Comparison of ENCODE assay signal across 22 mouse cellular contexts in genomic region chr10:13112849-13113248, GRCm38 (mm10). TPM values are rescaled to one million over a fixed set of nuclear protein-coding genes. Genes with fewer than 3 reads are reported as not detected.
DNase-seq lines count a peak whose midpoint lies in the region; ATAC-seq and TF ChIP-seq lines count a peak whose summit lies in the region.
"Had no signal": no experiment of that assay in that cellular context is flagged by ENCODE, and none has a peak within 500 bp of the region (broad histone marks: within the 10 kb centered on the region; RNA-seq: fewer than 3 reads in every experiment).

No protein-coding gene starts in this region.

- no peak overlapping the region for H3K9ac ChIP-seq in heart, postnatal 0 days (replicated peaks; ENCODE audit: low read depth, low read length)
- H3K9ac ChIP-seq in liver, embryonic 11.5 days (ENCODE audit: low read depth, low read length): no peak overlapping the region
- H3K9ac ChIP-seq in liver, postnatal 0 days (replicated peaks): no peak overlapping the region
- H3K9ac ChIP-seq in stomach, embryonic 16.5 days (ENCODE audit: low read length): no peak overlapping the region
- H3K9ac ChIP-seq: hindbrain, embryonic 12.5 days; neural tube, embryonic 12.5 days had no signal

- intact Hi-C loops in heart, postnatal 14 days (cut with DNase I): no loop called here

- no peak for ATAC-seq in heart, postnatal 0 days (ENCODE audit: insufficient read depth, low read depth)
- no peak for ATAC-seq in liver, embryonic 11.5 days (replicated peaks; ENCODE audit: low FRiP score)
- no peak for ATAC-seq in liver, postnatal 0 days
- ATAC-seq in stomach, embryonic 16.5 days (ENCODE audit: insufficient read depth, low FRiP score): no peak
- no peak for ATAC-seq in granulocyte monocyte progenitor cell, adult 5-6 weeks (replicated peaks; ENCODE audit: poor library complexity, severe bottlenecking)
- ATAC-seq: CD4-positive, CD25-positive, alpha-beta regulatory T cell, adult 4 months; forebrain, embryonic 16.5 days; inflammation-experienced regulatory T-cells, adult 6 months; Patski had no signal

- TF ChIP-seq CTCF in heart, postnatal 0 days (IDR thresholded peaks at IDR 0.05; ENCODE audit: low read depth): no peak
- TF ChIP-seq CTCF in liver, postnatal 0 days (IDR thresholded peaks at IDR 0.05; ENCODE audit: low read depth): no peak

- peaks cover 33% of the 10 kb centered on the region for H3K4me1 ChIP-seq in heart, postnatal 0 days (ENCODE audit: control insufficient read depth, insufficient read depth)
- H3K4me1 ChIP-seq in liver, embryonic 11.5 days (replicated peaks; ENCODE audit: control insufficient read depth, insufficient read depth, low read length): peaks cover 2% of the 10 kb centered on the region; the same call in 1 of the 2 replicates
- H3K4me1 ChIP-seq in liver, postnatal 0 days (ENCODE audit: insufficient read depth): no peaks in the 10 kb centered on the region
- peaks cover 32% of the 10 kb centered on the region for H3K4me1 ChIP-seq in stomach, embryonic 16.5 days (ENCODE audit: control insufficient read depth, insufficient read depth, low read length)
- H3K4me1 ChIP-seq: megakaryocyte, embryonic 14.5 days had no signal

- no peak for TF ChIP-seq EP300 in heart, postnatal 0 days (IDR thresholded peaks at IDR 0.05; ENCODE audit: low read depth)
- TF ChIP-seq EP300 in liver, postnatal 0 days (IDR thresholded peaks at IDR 0.05; ENCODE audit: low read depth): no peak

- H3K36me3 ChIP-seq in heart, postnatal 0 days (replicated peaks; ENCODE audit: control insufficient read depth, insufficient read depth, low read length): peaks cover 12% of the 10 kb centered on the region
- no peaks in the 10 kb centered on the region for H3K36me3 ChIP-seq in liver, embryonic 11.5 days (ENCODE audit: control insufficient read depth, insufficient read depth, low read length)
- H3K36me3 ChIP-seq in liver, postnatal 0 days (replicated peaks; ENCODE audit: insufficient read depth, low read length): no peaks in the 10 kb centered on the region
- no peaks in the 10 kb centered on the region for H3K36me3 ChIP-seq in stomach, embryonic 16.5 days (ENCODE audit: control insufficient read depth, insufficient read depth, low read length)
- H3K36me3 ChIP-seq: hindbrain, embryonic 12.5 days; neural tube, embryonic 12.5 days had no signal

- WGBS in heart, postnatal 0 days: 35% methylated on average over 3 of the region's 3 CpGs
- 49% methylated on average over 3 of the region's 3 CpGs for WGBS in liver, embryonic 11.5 days
- WGBS in liver, postnatal 0 days (ENCODE audit: insufficient replicate concordance): 60% methylated on average over 3 of the region's 3 CpGs
- 31% methylated on average over 3 of the region's 3 CpGs for WGBS in stomach, embryonic 16.5 days

- no peaks in the 10 kb centered on the region for H3K27me3 ChIP-seq in heart, postnatal 0 days (ENCODE audit: control insufficient read depth, insufficient read depth, low read length)
- H3K27me3 ChIP-seq in liver, embryonic 11.5 days (replicated peaks; ENCODE audit: control insufficient read depth, insufficient read depth, low read length): no peaks in the 10 kb centered on the region
- no peaks in the 10 kb centered on the region for H3K27me3 ChIP-seq in liver, postnatal 0 days (ENCODE audit: insufficient read depth, low read length)
- H3K27me3 ChIP-seq in stomach, embryonic 16.5 days (ENCODE audit: control insufficient read depth, insufficient read depth, low read length): no peaks in the 10 kb centered on the region
- H3K27me3 ChIP-seq: hindbrain, embryonic 12.5 days; neural tube, embryonic 12.5 days; Patski had no signal

- H3K27ac ChIP-seq in heart, postnatal 0 days (ENCODE audit: low read depth): peak overlapping the region; percentile 36
- H3K27ac ChIP-seq in liver, embryonic 11.5 days (ENCODE audit: low read depth, low read length): no peak overlapping the region
- H3K27ac ChIP-seq in liver, postnatal 0 days (ENCODE audit: low read depth): no peak overlapping the region
- peak overlapping the region; percentile 2; the same call in 1 of the 2 replicates for H3K27ac ChIP-seq in stomach, embryonic 16.5 days (ENCODE audit: low read length)
- H3K27ac ChIP-seq: hindbrain, embryonic 12.5 days; neural tube, embryonic 12.5 days had no signal

- H3K4me3 ChIP-seq in heart, postnatal 0 days (ENCODE audit: low read depth, low read length): no peak overlapping the region
- H3K4me3 ChIP-seq in liver, embryonic 11.5 days (ENCODE audit: low read depth, low read length): no peak overlapping the region
- no peak overlapping the region for H3K4me3 ChIP-seq in liver, postnatal 0 days (ENCODE audit: low read depth, low read length)
- H3K4me3 ChIP-seq in stomach, embryonic 16.5 days (replicated peaks; ENCODE audit: low read length): no peak overlapping the region
- H3K4me3 ChIP-seq: hindbrain, embryonic 12.5 days; megakaryocyte, embryonic 14.5 days; neural tube, embryonic 12.5 days had no signal

- peak; percentile 76 for DNase-seq in heart, adult 11 months
- DNase-seq in heart, postnatal 4 days: no peak
- DNase-seq in heart, postnatal 0 days (ENCODE audit: low spot score): no peak
- no peak for DNase-seq in heart, postnatal 14 days
- peak; percentile 25 for DNase-seq in liver, embryonic 11.5 days (ENCODE audit: low spot score)
- DNase-seq in liver, postnatal 0 days: no peak
- DNase-seq: adrenal gland, adult 8-10 months; cerebellum, adult 9-10 months; gastrocnemius, postnatal 36 days; kidney, postnatal 36 days; lung, adult 2 months; right cerebral cortex, adult 18-20 months; thymus, postnatal 36 days had no signal

- no peaks in the 10 kb centered on the region for H3K9me3 ChIP-seq in heart, postnatal 0 days (replicated peaks; ENCODE audit: control insufficient read depth, low read length)
- H3K9me3 ChIP-seq in liver, embryonic 11.5 days (ENCODE audit: control insufficient read depth, low read length): no peaks in the 10 kb centered on the region
- H3K9me3 ChIP-seq in liver, postnatal 0 days (ENCODE audit: low read length): no peaks in the 10 kb centered on the region
- H3K9me3 ChIP-seq in stomach, embryonic 16.5 days (replicated peaks; ENCODE audit: control insufficient read depth, low read length): no peaks in the 10 kb centered on the region
- H3K9me3 ChIP-seq: hindbrain, embryonic 12.5 days; megakaryocyte, embryonic 14.5 days; neural tube, embryonic 12.5 days had no signal

- H3K4me2 ChIP-seq in heart, postnatal 0 days (ENCODE audit: low read depth, low read length): no peak overlapping the region
- H3K4me2 ChIP-seq in liver, embryonic 11.5 days: no peak overlapping the region
- no peak overlapping the region for H3K4me2 ChIP-seq in liver, postnatal 0 days (ENCODE audit: low read depth, low read length)
- no peak overlapping the region for H3K4me2 ChIP-seq in stomach, embryonic 16.5 days (ENCODE audit: low read depth, low read length)
- H3K4me2 ChIP-seq: hindbrain, embryonic 12.5 days had no signal

RNA-seq across cellular contexts. Expression of gene Plagl1, which starts 52.5 kb away (rescaled TPM):
- 100 to 1,000 TPM; 145 to 147 TPM for total RNA-seq in heart, postnatal 4 days (2021)
- 560 and 720 TPM in 2 replicates for total RNA-seq in heart, postnatal 0 days (2014; rRNA removed; ENCODE audit: low replicate concordance)
- polyA plus RNA-seq in heart, postnatal 0 days (2015; fragmentation: Nextera tagmentation; extraction: Ambion mirVana): 63.9 and 66.0 TPM in 2 replicates
- total RNA-seq in heart, postnatal 14 days (2021): 10 to 100 TPM; 22.7 to 23.3 TPM
- 163 and 165 TPM in 2 replicates for polyA plus RNA-seq in liver, embryonic 11.5 days (2014; fragmentation: Nextera tagmentation; extraction: Ambion mirVana)
- polyA plus RNA-seq in liver, postnatal 0 days (2015; fragmentation: Nextera tagmentation; extraction: Ambion mirVana): 11.3 and 12.6 TPM in 2 replicates
- 259 and 283 TPM in 2 replicates for polyA plus RNA-seq in stomach, embryonic 16.5 days (2015; fragmentation: Nextera tagmentation; extraction: Ambion mirVana)
- total RNA-seq in granulocyte monocyte progenitor cell, adult 5-6 weeks (2014; fragmentation: Nextera tagmentation): 0.37 TPM in 1 of 2 replicates, not detected in the other
- not detected in 2 replicates for total RNA-seq in granulocyte monocyte progenitor cell, adult 5-6 weeks (2017)

Comparison
In these comparisons a context has a peak if more than half of its experiments do, and no peak if none do; other contexts are left out.
1. DNase-seq: peak in heart, adult 11 months (single experiment) and liver, embryonic 11.5 days (single experiment); none in heart, postnatal 4 days (single experiment), heart, postnatal 0 days (single experiment), heart, postnatal 14 days (0 of 2) and liver, postnatal 0 days (single experiment).
2. H3K27ac ChIP-seq: peak in heart, postnatal 0 days (single experiment) and stomach, embryonic 16.5 days (single experiment); none in liver, embryonic 11.5 days (single experiment) and liver, postnatal 0 days (single experiment).
3. RNA of gene Plagl1, which starts 52.5 kb away (total RNA-seq): 560 to 720 TPM in heart, postnatal 0 days, 145 to 147 TPM in heart, postnatal 4 days and 22.7 to 23.3 TPM in heart, postnatal 14 days; 0.37 TPM in granulocyte monocyte progenitor cell, adult 5-6 weeks; every median in the first group is over 10 times any median in the second.